Mouse (Mus musculus) heart, adult 2 months (tissue): ENCODE data around the gene Odf3l2.

Source experiments
- CTCF ChIP-seq: fragments of 200-600 bp; IDR thresholded peaks from 2 replicates; pipeline ENCODE4 v1.8.1; 2022; ENCODE audit warnings: antibody characterized with exemption, mild to moderate bottlenecking, moderate library complexity
- POLR2A ChIP-seq: fragments of 200-500 bp; IDR thresholded peaks from 2 replicates; pipeline ENCODE4 v1.6.1; 2011; ENCODE audit warnings: mild to moderate bottlenecking, low read depth, low read length, control low read depth; ENCODE audit not compliant: insufficient read depth

DNA sequence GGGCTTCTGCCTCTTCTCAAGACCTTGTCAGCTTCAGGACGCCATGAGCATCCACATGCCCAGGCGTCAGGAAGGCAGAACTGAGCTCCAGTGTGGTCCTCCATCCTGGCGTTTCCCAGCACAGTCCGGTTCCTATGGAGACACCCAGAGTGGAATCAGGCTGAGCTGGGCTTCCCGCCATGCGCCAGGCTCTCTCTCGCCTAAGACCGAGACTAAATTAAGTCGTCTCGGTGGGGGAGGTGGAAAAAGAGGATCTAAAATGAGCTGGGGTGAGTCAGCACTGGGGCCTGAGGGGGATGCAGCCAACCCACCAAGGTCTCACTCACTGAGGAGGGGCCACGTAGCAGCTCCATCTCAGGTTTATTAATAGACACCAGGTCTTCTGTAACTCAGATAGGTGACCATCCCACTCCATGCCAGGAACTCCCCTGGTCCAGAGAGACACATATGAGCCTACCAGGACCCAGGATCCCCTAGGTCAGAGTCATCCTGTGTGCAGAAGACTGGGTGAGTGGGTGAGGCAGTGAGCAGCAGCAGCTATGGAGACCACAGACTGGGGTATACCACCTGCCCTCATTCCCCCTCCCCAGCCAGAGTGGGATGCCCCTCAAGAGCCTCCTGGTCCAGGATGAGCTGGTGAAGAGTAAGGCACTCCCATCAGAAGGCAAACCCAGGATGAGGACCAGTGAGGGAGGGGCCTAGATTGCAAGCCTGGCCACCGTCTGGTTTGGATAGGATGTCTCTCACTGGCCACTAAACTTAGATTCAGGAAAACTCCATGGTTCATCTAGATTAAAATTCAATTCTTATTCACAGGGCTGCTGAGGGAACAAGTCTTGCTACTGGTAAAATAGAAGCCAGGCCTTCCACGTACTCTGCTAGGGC lies 48.2 kb downstream of the Odf3l2 start:
- TF ChIP-seq CTCF (no peak), POLR2A (no peak)
